Mouse (Mus musculus): ENCODE measurements around the gene Tigd3. TPM values are rescaled to one million over a fixed set of nuclear protein-coding genes. Genes with fewer than 3 reads are reported as not detected.

The Tigd3 gene
- total and polyA plus RNA-seq, 3 experiments: 2.1 to 2.2 TPM; not detected in 1

- no peak for TF ChIP-seq CTCF (IDR thresholded peaks at IDR 0.05 in 2 of 3, conservative IDR thresholded peaks at IDR 0.05 in 1 of 3; ENCODE audit: control insufficient read depth in 1 of 3, insufficient read depth in 1 of 3, low read depth in 2 of 3, low read length in 3 of 3, poor library complexity in 1 of 3, severe bottlenecking in 1 of 3)
- peak; percentile 79 for TF ChIP-seq MXI1 (IDR thresholded peaks at IDR 0.05; ENCODE audit: low read depth, low read length)
- TF ChIP-seq MYC (IDR thresholded peaks at IDR 0.05; ENCODE audit: low read depth, low read length): no peak; the same call in 1 of the 2 replicates
- TF ChIP-seq SIN3A (IDR thresholded peaks at IDR 0.05; ENCODE audit: low read length): peak; percentile 88
- TF ChIP-seq ZC3H11A (IDR thresholded peaks at IDR 0.05; ENCODE audit: low read depth, low read length): no peak
- TF ChIP-seq ZMIZ1 (IDR thresholded peaks at IDR 0.05; ENCODE audit: low read depth, low read length): peak; percentile 99
- peak; percentile 99 for TF ChIP-seq NELFE (IDR thresholded peaks at IDR 0.05; ENCODE audit: low read depth, low read length)
- TF ChIP-seq POLR2AphosphoS5 (IDR thresholded peaks at IDR 0.05; ENCODE audit: borderline replicate concordance, low read depth, low read length): peak; percentile 89; the same call in 1 of the 2 replicates
- TF ChIP-seq ZNF384 (IDR thresholded peaks at IDR 0.05; ENCODE audit: low read depth, low read length): peak; percentile 77
- TF ChIP-seq MEF2A (IDR thresholded peaks at IDR 0.05; ENCODE audit: extremely low read depth, insufficient replicate concordance, low read depth, low read length, poor library complexity, severe bottlenecking): 0 out of 2 replicates have a peak, but pooled peaks have one; percentile 15
- TF ChIP-seq UBTF (IDR thresholded peaks at IDR 0.05; ENCODE audit: borderline replicate concordance, insufficient read depth, low read depth, low read length): no peak
- no peak; the same call in 1 of the 2 replicates for TF ChIP-seq MYB (IDR thresholded peaks at IDR 0.05; ENCODE audit: low read depth, low read length)
- no peak for TF ChIP-seq RAD21 (IDR thresholded peaks at IDR 0.05; ENCODE audit: low read depth, low read length)
- peak; percentile 63; the same call in 1 of the 2 replicates for TF ChIP-seq CHD1 (IDR thresholded peaks at IDR 0.05; ENCODE audit: low read depth, low read length)
- peak; percentile 91 for TF ChIP-seq BHLHE40 (IDR thresholded peaks at IDR 0.05; ENCODE audit: borderline replicate concordance, low read depth, low read length)
- no peak for TF ChIP-seq NRF1 (IDR thresholded peaks at IDR 0.05; ENCODE audit: insufficient read depth, low read depth, low read length, poor library complexity, severe bottlenecking)
Measured at GRCm38 (mm10) chr19:5845319-5846135, 48.4 kb downstream of the Tigd3 start (continued).

- peaks cover 0 to 41% of the 10 kb centered on the region in 2 experiments; a peak in 2 of 4 replicates for H3K36me3 ChIP-seq (ENCODE audit: control insufficient read depth in 1 of 2, insufficient read depth in 2 of 2, low read length in 2 of 2)
- no peaks in the 10 kb centered on the region for H3K9me3 ChIP-seq (replicated peaks; ENCODE audit: insufficient read depth, low read length)
- peak; percentile 68 for DNase-seq (ENCODE audit: low read depth, low spot score)
- peaks cover 15 to 53% of the 10 kb centered on the region in 2 experiments for H3K4me1 ChIP-seq (ENCODE audit: control insufficient read depth in 1 of 2, insufficient read depth in 2 of 2, low read length in 2 of 2)
- H3K27ac ChIP-seq (ENCODE audit: control insufficient read depth, low read depth, low read length): peak overlapping the region; percentile 96
- TF ChIP-seq SMC3 (IDR thresholded peaks at IDR 0.05; ENCODE audit: low read depth, low read length) (peak; percentile 9; the same call in 1 of the 2 replicates), POLR2AphosphoS2 (IDR thresholded peaks at IDR 0.05; ENCODE audit: low read length) (no peak), MYB (IDR thresholded peaks at IDR 0.05; ENCODE audit: low read depth, low read length) (peak; percentile 64; the same call in 1 of the 2 replicates), MAZ (IDR thresholded peaks at IDR 0.05; ENCODE audit: low read depth, low read length) (no peak), CHD1 (IDR thresholded peaks at IDR 0.05; ENCODE audit: low read depth, low read length) (0 out of 2 replicates have a peak, but pooled peaks have one; percentile 45)
- no peaks in the 10 kb centered on the region for H3K27me3 ChIP-seq (ENCODE audit: control insufficient read depth in 1 of 2, insufficient read depth in 2 of 2, low read length in 2 of 2)
- H3K9ac ChIP-seq (ENCODE audit: control insufficient read depth, low read depth, low read length, poor library complexity, severe bottlenecking): peak overlapping the region; percentile 93
- H3K4me3 ChIP-seq (ENCODE audit: control insufficient read depth in 1 of 2, insufficient read depth in 1 of 2, low read depth in 2 of 2, low read length in 2 of 2): peak overlapping the region; percentile 79 to 93
- peaks cover 38% of the 10 kb centered on the region for H3K79me2 ChIP-seq (ENCODE audit: control insufficient read depth, insufficient read depth, low read length, poor library complexity)
Measured at GRCm38 (mm10) chr19:5844831-5845318, 49.1 kb downstream of the Tigd3 start.

Measured in MEL (cell line).